Mouse (Mus musculus): Measurements from ENCODE around the gene Ice1. TPM values are rescaled to one million over a fixed set of nuclear protein-coding genes. Genes with fewer than 3 reads are reported as not detected.

Gene Ice1
- total RNA-seq, 2 experiments from 2014 or later: 64.1 to 70.3 TPM

GRCm38 (mm10) chr13:70655570-70655969 is 18.1 kb upstream of the Ice1 start:
- Histone ChIP-seq H3K4me3 (no peak overlapping the region), H3K27ac (no peak overlapping the region)
- DNase-seq (ENCODE audit: low spot score in 2 of 2): no peak
- TF ChIP-seq CTCF (conservative IDR thresholded peaks at IDR 0.05): no peak

- Histone ChIP-seq H3K4me3 (no peak overlapping the region), H3K27ac (no peak overlapping the region)
- TF ChIP-seq CTCF (conservative IDR thresholded peaks at IDR 0.05): no peak
- no peak for DNase-seq (ENCODE audit: low spot score in 2 of 2)
Measured at GRCm38 (mm10) chr13:70654091-70654770, 16.8 kb upstream of the Ice1 start.

GRCm38 (mm10) chr13:70653457-70653856 is 16.0 kb upstream of the Ice1 start:
- Histone ChIP-seq H3K27ac (no peak overlapping the region), H3K4me3 (no peak overlapping the region)
- DNase-seq (ENCODE audit: low spot score in 2 of 2): no peak
- TF ChIP-seq CTCF (conservative IDR thresholded peaks at IDR 0.05): no peak

- DNase-seq (ENCODE audit: low spot score in 2 of 2): no peak
- no peak overlapping the region for H3K4me3 ChIP-seq
- TF ChIP-seq CTCF (conservative IDR thresholded peaks at IDR 0.05): no peak
- no peak overlapping the region for H3K27ac ChIP-seq
Measured at GRCm38 (mm10) chr13:70650011-70650436, 12.6 kb upstream of the Ice1 start.

GRCm38 (mm10) chr13:70645968-70646505 is 8.6 kb upstream of the Ice1 start:
- Histone ChIP-seq H3K27ac (no peak overlapping the region), H3K4me3 (no peak overlapping the region)
- no peak for DNase-seq (ENCODE audit: low spot score in 2 of 2)
- no peak for TF ChIP-seq CTCF (conservative IDR thresholded peaks at IDR 0.05)

DNA sequence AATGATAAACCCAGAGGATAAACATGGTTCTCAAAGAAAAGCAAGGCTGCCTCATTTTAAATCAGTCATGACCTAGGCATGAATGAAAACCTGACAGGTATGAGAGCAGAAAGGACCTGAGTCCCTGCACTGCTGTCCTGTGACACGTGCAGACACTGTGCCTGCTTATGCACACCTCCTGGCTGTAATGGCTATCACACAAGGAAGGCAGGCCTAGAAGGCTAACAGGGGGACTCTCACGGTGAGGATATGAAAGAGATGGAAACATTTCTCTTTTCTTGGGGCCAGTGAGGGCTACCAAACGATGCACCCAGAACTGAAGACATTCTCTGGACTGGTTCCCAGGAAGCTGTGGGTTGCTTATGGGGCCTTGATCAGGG is 6.6 kb upstream of the Ice1 start:
- DNase-seq (ENCODE audit: low spot score in 2 of 2): no peak
- TF ChIP-seq CTCF (conservative IDR thresholded peaks at IDR 0.05): no peak
- H3K4me3 ChIP-seq: no peak overlapping the region
- no peak overlapping the region for H3K27ac ChIP-seq

DNA sequence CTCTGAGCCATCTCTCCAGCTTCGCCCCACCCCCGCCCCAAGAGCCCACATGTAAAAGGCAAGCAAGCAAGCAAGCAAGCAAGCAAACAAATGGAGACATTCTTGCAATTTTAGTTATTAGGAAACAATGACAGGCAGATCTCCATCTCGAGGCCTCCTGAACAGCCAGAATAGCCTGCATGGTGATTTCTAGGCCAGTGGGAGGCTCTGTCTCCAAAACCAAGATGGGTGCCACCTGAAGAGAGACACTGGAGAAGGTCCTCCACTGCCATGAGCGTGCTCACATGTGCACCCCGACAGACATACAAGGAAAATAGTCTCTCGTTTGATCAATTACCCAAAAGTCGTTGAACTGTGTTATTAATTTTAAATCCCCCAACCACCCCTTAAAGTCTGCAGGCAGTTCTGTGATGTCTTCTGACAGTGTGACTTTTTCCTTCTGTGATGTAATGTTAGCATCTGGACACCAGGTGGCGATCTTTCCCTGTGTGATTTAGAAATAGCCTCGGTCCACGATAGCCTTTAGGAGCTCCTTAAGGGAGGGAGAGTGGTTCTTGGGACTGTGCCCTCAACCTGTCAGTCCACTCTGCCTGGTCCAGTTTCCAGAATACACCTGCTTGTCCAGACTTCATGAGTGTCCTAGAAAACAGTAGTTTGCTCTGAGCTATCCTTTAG is 6.1 kb upstream of the Ice1 start:
- H3K27ac ChIP-seq: no peak overlapping the region
- H3K4me3 ChIP-seq: no peak overlapping the region
- TF ChIP-seq CTCF (conservative IDR thresholded peaks at IDR 0.05): peak; percentile 85
- DNase-seq (ENCODE audit: low spot score in 2 of 2): peak; percentile 23 to 77

- Histone ChIP-seq H3K4me3 (no peak overlapping the region), H3K27ac (no peak overlapping the region)
- DNase-seq (ENCODE audit: low spot score in 2 of 2): no peak
- peak; percentile 18; the same call in 1 of the 2 replicates for TF ChIP-seq CTCF (conservative IDR thresholded peaks at IDR 0.05)
Measured at GRCm38 (mm10) chr13:70641941-70642340, 4.5 kb upstream of the Ice1 start.

- no peak for TF ChIP-seq CTCF (conservative IDR thresholded peaks at IDR 0.05)
- no peak for DNase-seq (ENCODE audit: low spot score in 2 of 2)
- H3K27ac ChIP-seq: no peak overlapping the region
Measured at GRCm38 (mm10) chr13:70641381-70641780, 3.9 kb upstream of the Ice1 start.

GRCm38 (mm10) chr13:70639639-70640038 is 2.2 kb upstream of the Ice1 start:
- DNase-seq (ENCODE audit: low spot score in 2 of 2): no peak
- no peak overlapping the region for H3K4me3 ChIP-seq
- no peak overlapping the region for H3K27ac ChIP-seq
- no peak for TF ChIP-seq CTCF (conservative IDR thresholded peaks at IDR 0.05)

More at GRCm38 (mm10) chr13:70641381-70641780, 3.9 kb upstream of the Ice1 start:
- no peak overlapping the region for H3K4me3 ChIP-seq

GRCm38 (mm10) chr13:70637662-70638291 is 343 bp upstream of the Ice1 start:
- TF ChIP-seq CTCF (conservative IDR thresholded peaks at IDR 0.05): peak; percentile 79
- DNase-seq (ENCODE audit: low spot score in 2 of 2): peak; percentile 96 to 98
- H3K27ac ChIP-seq: peak overlapping the region; percentile 100
- peak overlapping the region; percentile 82 for H3K4me3 ChIP-seq

GRCm38 (mm10) chr13:70636706-70637105 is 728 bp downstream of the Ice1 start:
- TF ChIP-seq CTCF (conservative IDR thresholded peaks at IDR 0.05): no peak
- no peak for DNase-seq (ENCODE audit: low spot score in 2 of 2)
- peak overlapping the region; percentile 82 for H3K4me3 ChIP-seq
- peak overlapping the region; percentile 100 for H3K27ac ChIP-seq

DNA sequence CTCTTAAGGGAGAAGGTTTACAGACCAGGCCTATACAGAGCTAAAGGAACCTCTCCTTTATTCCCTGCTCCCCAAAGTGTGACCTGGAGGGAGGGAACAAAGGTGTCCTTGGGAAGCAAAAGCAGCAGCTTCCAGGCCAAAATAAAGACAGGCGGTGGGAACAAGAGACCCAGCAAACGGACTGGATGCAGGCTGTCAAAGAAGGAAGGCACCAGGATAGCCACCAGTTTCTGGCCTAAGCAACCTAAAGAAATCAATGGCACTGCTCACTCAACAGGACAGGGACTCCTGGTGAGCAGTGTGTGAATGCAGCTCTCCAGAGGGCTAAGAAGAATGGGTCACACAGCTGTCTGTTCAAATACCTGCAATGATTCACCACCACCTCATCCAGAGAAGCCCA is 1.8 kb downstream of the Ice1 start:
- Histone ChIP-seq H3K4me3 (no peak overlapping the region; the same call in 1 of the 2 replicates), H3K27ac (no peak overlapping the region)
- DNase-seq (ENCODE audit: low spot score in 2 of 2): no peak
- TF ChIP-seq CTCF (conservative IDR thresholded peaks at IDR 0.05): no peak
